Mouse (Mus musculus): ENCODE results near the gene Gatb. TPM values are rescaled to one million over a fixed set of nuclear protein-coding genes. Genes with fewer than 3 reads are reported as not detected.
A peak's percentile ranks its signal among the peaks of the same experiment; 100 is the strongest.

Gatb gene
- polyA plus RNA-seq, 1 experiment from 2014 or later = 49.7 TPM

GRCm38 (mm10) chr3:85636716-85637447 lies 63.0 kb downstream of the Gatb start:
- peak; percentile 71 for ATAC-seq (ENCODE audit: insufficient number of reproducible peaks, insufficient read depth, low FRiP score, low read depth)
- peaks cover 21 to 34% of the 10 kb centered on the region in 2 experiments for H3K4me1 ChIP-seq (ENCODE audit: control insufficient read depth in 2 of 2, insufficient read depth in 2 of 2, low read length in 2 of 2)
- H3K9ac ChIP-seq (ENCODE audit: low read length) = peak overlapping the region; percentile 35; the same call in 1 of the 2 replicates
- H3K27me3 ChIP-seq (ENCODE audit: control insufficient read depth, insufficient read depth, low read length) = no peaks in the 10 kb centered on the region
- WGBS = 35% methylated on average over 5 of the region's 5 CpGs
- no peaks in the 10 kb centered on the region for H3K9me3 ChIP-seq (ENCODE audit: control insufficient read depth, low read length)
- H3K36me3 ChIP-seq (ENCODE audit: control insufficient read depth, insufficient read depth, low read length) = 0 out of 2 replicates have a peak, but pooled peaks cover 4% of the 10 kb centered on the region
- H3K4me3 ChIP-seq (ENCODE audit: control insufficient read depth in 1 of 2, insufficient read depth in 1 of 2, low read depth in 1 of 2, low read length in 2 of 2) = no peak overlapping the region
- H3K27ac ChIP-seq (replicated peaks in 1 of 2; ENCODE audit: control insufficient read depth in 1 of 2, insufficient read depth in 1 of 2, low read depth in 2 of 2, low read length in 2 of 2) = peak overlapping the region; percentile 96 to 97
- H3K4me2 ChIP-seq (ENCODE audit: low read length) = peak overlapping the region; percentile 28; the same call in 1 of the 2 replicates

DNA sequence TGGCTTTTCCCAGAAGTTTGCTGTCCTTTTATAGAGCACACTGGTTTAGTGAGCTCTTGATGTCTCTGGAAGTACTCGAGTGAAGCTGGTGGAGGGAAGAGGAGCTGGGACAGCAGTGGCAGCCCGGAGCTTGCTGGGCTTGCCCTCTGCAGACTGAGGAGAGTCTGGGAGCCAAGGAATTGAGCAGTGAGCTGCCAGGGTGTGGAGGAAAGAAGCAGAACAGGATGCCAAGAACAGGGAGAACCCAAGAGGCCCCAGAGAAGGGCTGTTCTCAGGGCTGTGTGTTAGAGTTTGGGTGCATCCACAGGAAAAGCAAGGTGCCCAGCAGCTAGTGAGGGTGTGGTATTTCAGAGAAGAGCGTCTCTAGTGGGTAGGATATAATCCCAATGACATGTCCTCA lies 67.8 kb downstream of the Gatb start:
- Histone ChIP-seq H3K4me2 (ENCODE audit: low read length) (no peak overlapping the region), H3K4me3 (ENCODE audit: control insufficient read depth in 1 of 2, insufficient read depth in 1 of 2, low read depth in 1 of 2, low read length in 2 of 2) (no peak overlapping the region), H3K4me1 (ENCODE audit: control insufficient read depth in 2 of 2, insufficient read depth in 2 of 2, low read length in 2 of 2) (peaks cover 14% of the 10 kb centered on the region in 2 experiments), H3K27me3 (ENCODE audit: control insufficient read depth, insufficient read depth, low read length) (no peaks in the 10 kb centered on the region), H3K36me3 (ENCODE audit: control insufficient read depth, insufficient read depth, low read length) (0 out of 2 replicates have a peak, but pooled peaks cover 4% of the 10 kb centered on the region), H3K9ac (ENCODE audit: low read length) (no peak overlapping the region), H3K27ac (replicated peaks in 1 of 2; ENCODE audit: control insufficient read depth in 1 of 2, insufficient read depth in 1 of 2, low read depth in 2 of 2, low read length in 2 of 2) (no peak overlapping the region; a peak in 1 of 4 replicates), H3K9me3 (ENCODE audit: control insufficient read depth, low read length) (no peaks in the 10 kb centered on the region)
- WGBS = 72% methylated on average over 3 of the region's 3 CpGs
- ATAC-seq (ENCODE audit: insufficient number of reproducible peaks, insufficient read depth, low FRiP score, low read depth) = no peak

GRCm38 (mm10) chr3:85644814-85645213 lies 70.9 kb downstream of the Gatb start:
- Histone ChIP-seq H3K36me3 (ENCODE audit: control insufficient read depth, insufficient read depth, low read length) (0 out of 2 replicates have a peak, but pooled peaks cover 5% of the 10 kb centered on the region), H3K9me3 (ENCODE audit: control insufficient read depth, low read length) (no peaks in the 10 kb centered on the region), H3K9ac (ENCODE audit: low read length) (no peak overlapping the region), H3K4me2 (ENCODE audit: low read length) (no peak overlapping the region), H3K27me3 (ENCODE audit: control insufficient read depth, insufficient read depth, low read length) (no peaks in the 10 kb centered on the region), H3K4me3 (ENCODE audit: control insufficient read depth in 1 of 2, insufficient read depth in 1 of 2, low read depth in 1 of 2, low read length in 2 of 2) (no peak overlapping the region), H3K27ac (replicated peaks in 1 of 2; ENCODE audit: control insufficient read depth in 1 of 2, insufficient read depth in 1 of 2, low read depth in 2 of 2, low read length in 2 of 2) (no peak overlapping the region), H3K4me1 (ENCODE audit: control insufficient read depth in 2 of 2, insufficient read depth in 2 of 2, low read length in 2 of 2) (peaks cover 3 to 9% of the 10 kb centered on the region in 2 experiments)
- WGBS = 85% methylated on average over 3 of the region's 3 CpGs
- no peak for ATAC-seq (ENCODE audit: insufficient number of reproducible peaks, insufficient read depth, low FRiP score, low read depth)

- WGBS = 74% methylated on average over 7 of the region's 7 CpGs
- Histone ChIP-seq H3K9me3 (ENCODE audit: control insufficient read depth, low read length) (no peaks in the 10 kb centered on the region), H3K4me1 (ENCODE audit: control insufficient read depth in 2 of 2, insufficient read depth in 2 of 2, low read length in 2 of 2) (peaks cover 3 to 10% of the 10 kb centered on the region in 2 experiments), H3K4me3 (ENCODE audit: control insufficient read depth in 1 of 2, insufficient read depth in 1 of 2, low read depth in 1 of 2, low read length in 2 of 2) (no peak overlapping the region), H3K27me3 (ENCODE audit: control insufficient read depth, insufficient read depth, low read length) (no peaks in the 10 kb centered on the region), H3K9ac (ENCODE audit: low read length) (no peak overlapping the region), H3K27ac (replicated peaks in 1 of 2; ENCODE audit: control insufficient read depth in 1 of 2, insufficient read depth in 1 of 2, low read depth in 2 of 2, low read length in 2 of 2) (no peak overlapping the region), H3K36me3 (ENCODE audit: control insufficient read depth, insufficient read depth, low read length) (0 out of 2 replicates have a peak, but pooled peaks cover 5% of the 10 kb centered on the region), H3K4me2 (ENCODE audit: low read length) (no peak overlapping the region)
- no peak for ATAC-seq (ENCODE audit: insufficient number of reproducible peaks, insufficient read depth, low FRiP score, low read depth)
Measured at GRCm38 (mm10) chr3:85645517-85646004, 71.6 kb downstream of the Gatb start.

DNA sequence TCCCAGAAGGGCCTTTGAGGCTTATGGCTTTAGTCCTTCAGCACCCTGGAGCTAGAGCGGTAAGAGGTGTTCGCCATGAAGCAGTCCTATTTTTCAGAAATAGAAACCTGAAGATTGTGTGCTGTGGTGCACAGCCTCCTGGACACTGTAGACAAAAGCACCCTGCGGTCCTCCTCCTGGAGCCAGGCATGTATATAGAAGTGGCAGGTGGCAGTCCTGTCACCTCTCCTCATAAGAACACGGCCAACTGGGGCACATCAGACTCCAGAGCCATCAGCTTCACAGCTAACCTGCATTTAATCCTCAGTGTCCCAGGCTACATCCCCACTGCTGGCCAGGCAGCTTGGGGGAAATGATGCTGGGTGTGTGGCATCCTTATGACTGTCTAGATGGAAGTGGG lies 75.3 kb downstream of the Gatb start:
- Histone ChIP-seq H3K27ac (replicated peaks in 1 of 2; ENCODE audit: control insufficient read depth in 1 of 2, insufficient read depth in 1 of 2, low read depth in 2 of 2, low read length in 2 of 2) (no peak overlapping the region), H3K9ac (ENCODE audit: low read length) (no peak overlapping the region), H3K9me3 (ENCODE audit: control insufficient read depth, low read length) (no peaks in the 10 kb centered on the region), H3K4me1 (ENCODE audit: control insufficient read depth in 2 of 2, insufficient read depth in 2 of 2, low read length in 2 of 2) (peaks cover 12 to 22% of the 10 kb centered on the region in 2 experiments), H3K27me3 (ENCODE audit: control insufficient read depth, insufficient read depth, low read length) (no peaks in the 10 kb centered on the region), H3K4me3 (ENCODE audit: control insufficient read depth in 1 of 2, insufficient read depth in 1 of 2, low read depth in 1 of 2, low read length in 2 of 2) (no peak overlapping the region), H3K4me2 (ENCODE audit: low read length) (no peak overlapping the region), H3K36me3 (ENCODE audit: control insufficient read depth, insufficient read depth, low read length) (0 out of 2 replicates have a peak, but pooled peaks cover 8% of the 10 kb centered on the region)
- 79% methylated on average over 4 of the region's 4 CpGs for WGBS
- ATAC-seq (ENCODE audit: insufficient number of reproducible peaks, insufficient read depth, low FRiP score, low read depth) = no peak

DNA sequence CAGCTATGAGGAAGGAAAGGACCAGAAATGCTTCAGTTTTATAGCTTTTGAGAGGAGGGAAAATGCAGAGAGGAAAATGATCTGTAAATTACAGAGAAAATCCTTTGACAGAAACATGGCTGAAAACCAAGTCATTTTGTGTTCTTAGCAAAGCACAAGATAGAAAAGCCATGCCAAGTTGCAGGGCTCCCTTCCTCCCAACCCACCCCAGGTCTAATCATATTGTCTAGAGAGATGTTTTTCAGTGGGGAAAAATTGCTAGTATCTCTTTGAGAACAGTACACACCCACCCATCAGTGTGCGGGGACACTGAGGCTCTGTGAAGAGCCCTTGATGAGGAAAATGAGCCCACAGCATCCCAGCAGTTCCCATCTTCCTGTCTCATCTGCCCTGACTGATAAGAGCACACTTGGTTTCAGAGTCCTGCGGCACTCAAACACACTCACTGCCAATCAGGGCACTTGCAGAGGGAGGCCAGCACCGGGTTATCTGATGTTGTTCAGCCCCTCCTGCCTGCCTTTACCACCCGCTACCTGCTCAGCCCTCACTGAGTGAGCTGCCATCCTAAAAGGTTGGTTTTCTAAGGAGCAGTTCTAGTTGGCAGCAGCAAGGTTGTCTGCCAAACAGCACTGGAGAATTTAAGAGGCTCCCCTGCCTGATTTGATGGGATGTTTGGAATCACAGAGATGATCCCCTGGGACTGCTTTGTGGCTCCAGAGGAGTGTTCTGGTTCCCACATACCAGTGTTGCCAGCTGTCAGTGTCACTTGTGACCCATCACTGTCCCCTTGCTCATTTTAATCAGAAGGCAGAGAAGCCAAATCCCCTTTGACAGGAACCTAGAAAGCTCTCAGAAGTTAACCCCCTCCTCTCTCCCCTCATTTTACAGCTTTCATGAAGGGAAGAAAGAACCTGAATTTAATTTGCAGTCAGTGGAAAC lies 79.1 kb downstream of the Gatb start:
- Histone ChIP-seq H3K4me1 (ENCODE audit: control insufficient read depth in 2 of 2, insufficient read depth in 2 of 2, low read length in 2 of 2) (peaks cover 10 to 28% of the 10 kb centered on the region in 2 experiments; a peak in 3 of 4 replicates), H3K36me3 (ENCODE audit: control insufficient read depth, insufficient read depth, low read length) (peaks cover 15% of the 10 kb centered on the region; the same call in 1 of the 2 replicates), H3K4me3 (ENCODE audit: control insufficient read depth in 1 of 2, insufficient read depth in 1 of 2, low read depth in 1 of 2, low read length in 2 of 2) (no peak overlapping the region), H3K4me2 (ENCODE audit: low read length) (peak overlapping the region; percentile 11; the same call in 1 of the 2 replicates), H3K9ac (ENCODE audit: low read length) (peak overlapping the region; percentile 34), H3K27me3 (ENCODE audit: control insufficient read depth, insufficient read depth, low read length) (no peaks in the 10 kb centered on the region), H3K27ac (replicated peaks in 1 of 2; ENCODE audit: control insufficient read depth in 1 of 2, insufficient read depth in 1 of 2, low read depth in 2 of 2, low read length in 2 of 2) (peak overlapping the region in 1 of 2 experiments; percentile 30; a peak in 2 of 4 replicates), H3K9me3 (ENCODE audit: control insufficient read depth, low read length) (no peaks in the 10 kb centered on the region)
- WGBS = 34% methylated on average over 4 of the region's 4 CpGs
- no peak for ATAC-seq (ENCODE audit: insufficient number of reproducible peaks, insufficient read depth, low FRiP score, low read depth)

DNA sequence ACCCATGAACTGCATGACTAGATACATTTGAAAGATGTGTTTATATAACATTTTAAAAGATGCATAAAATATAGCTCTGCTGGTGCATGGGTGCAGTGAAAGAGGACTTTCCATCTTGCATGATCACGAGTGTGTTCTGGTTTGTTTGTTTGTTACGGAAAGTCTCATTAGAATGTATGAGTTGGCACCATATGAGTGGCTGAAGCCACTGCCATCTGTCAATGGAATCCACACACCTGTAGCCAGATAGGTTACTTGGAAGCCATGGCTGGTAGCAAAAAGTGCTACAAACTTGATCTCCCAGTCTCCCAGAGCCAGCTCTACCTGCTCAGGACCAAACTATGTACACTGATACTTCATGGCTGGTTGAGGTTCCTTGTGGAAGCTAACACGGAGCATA lies 81.6 kb downstream of the Gatb start:
- Histone ChIP-seq H3K4me2 (ENCODE audit: low read length) (no peak overlapping the region), H3K36me3 (ENCODE audit: control insufficient read depth, insufficient read depth, low read length) (peaks cover 10% of the 10 kb centered on the region; the same call in 1 of the 2 replicates), H3K4me3 (ENCODE audit: control insufficient read depth in 1 of 2, insufficient read depth in 1 of 2, low read depth in 1 of 2, low read length in 2 of 2) (no peak overlapping the region), H3K9ac (ENCODE audit: low read length) (no peak overlapping the region), H3K4me1 (ENCODE audit: control insufficient read depth in 2 of 2, insufficient read depth in 2 of 2, low read length in 2 of 2) (peaks cover 22 to 38% of the 10 kb centered on the region in 2 experiments), H3K9me3 (ENCODE audit: control insufficient read depth, low read length) (no peaks in the 10 kb centered on the region), H3K27me3 (ENCODE audit: control insufficient read depth, insufficient read depth, low read length) (no peaks in the 10 kb centered on the region), H3K27ac (replicated peaks in 1 of 2; ENCODE audit: control insufficient read depth in 1 of 2, insufficient read depth in 1 of 2, low read depth in 2 of 2, low read length in 2 of 2) (no peak overlapping the region)
- WGBS = 91% methylated on average over 3 of the region's 3 CpGs
- no peak for ATAC-seq (ENCODE audit: insufficient number of reproducible peaks, insufficient read depth, low FRiP score, low read depth)

Measured in heart, embryonic 14.5 days (tissue).